Mouse (Mus musculus) C2C12 (cell line): ENCODE data around the gene Ppfia1. TPM values are rescaled to one million over a fixed set of nuclear protein-coding genes. Genes with fewer than 3 reads are reported as not detected.

Experiments
- H3K27me3 ChIP-seq: one replicate; pipeline ENCODE4 v1.6.1; 2011; ENCODE audit not compliant: control insufficient read depth, insufficient read depth, insufficient read length
- H3K36me3 ChIP-seq: one replicate; pipeline ENCODE4 v1.6.1; 2011; ENCODE audit not compliant: control insufficient read depth, insufficient read depth
- H3K4me3 ChIP-seq: one replicate; pipeline ENCODE4 v1.5.1; 2011; ENCODE audit warnings: mild to moderate bottlenecking, control low read depth; ENCODE audit not compliant: poor library complexity, insufficient read depth, severe bottlenecking
- H3K79me2 ChIP-seq: one replicate; pipeline ENCODE4 v1.6.1; 2011; ENCODE audit not compliant: control insufficient read depth, insufficient read depth
- H3K79me3 ChIP-seq: one replicate; pipeline ENCODE4 v1.6.1; 2011; ENCODE audit warnings: low read depth, control low read depth
- H3ac ChIP-seq: one replicate; pipeline ENCODE3; 2011; ENCODE audit warnings: low read depth; ENCODE audit not compliant: control insufficient read depth, insufficient read length
- CEBPB ChIP-seq: IDR thresholded peaks from one replicate; pipeline ENCODE4 v1.6.1; 2011; ENCODE audit warnings: low read depth, mild to moderate bottlenecking, control low read depth, moderate library complexity
- CTCF ChIP-seq: IDR thresholded peaks from one replicate; pipeline ENCODE4 v1.5.1; 2011; ENCODE audit not compliant: control insufficient read depth, insufficient read depth, insufficient read length
- FOSL1 ChIP-seq: IDR thresholded peaks from one replicate; pipeline ENCODE4 v1.8.0; 2011; ENCODE audit warnings: mild to moderate bottlenecking, low read length; ENCODE audit not compliant: poor library complexity, insufficient read depth, severe bottlenecking
- MAX ChIP-seq: IDR thresholded peaks from one replicate; pipeline ENCODE4 v1.6.1; 2011; ENCODE audit warnings: mild to moderate bottlenecking, control low read depth
- MYOD1 ChIP-seq: IDR thresholded peaks from one replicate; pipeline ENCODE4 v1.6.1; 2011; ENCODE audit warnings: low read depth; ENCODE audit not compliant: control insufficient read depth, insufficient read length
- MYOG ChIP-seq: IDR thresholded peaks from one replicate; pipeline ENCODE4 v1.6.1; 2011; ENCODE audit not compliant: control insufficient read depth, insufficient read length; ENCODE audit errors: extremely low read depth
- USF1 ChIP-seq: IDR thresholded peaks from one replicate; pipeline ENCODE4 v1.6.1; 2011; ENCODE audit warnings: low read depth, mild to moderate bottlenecking, control low read depth, moderate library complexity
- polyA plus RNA-seq: library from polyadenylated mRNA; unstranded; fragments of >200 nt; fragmentation: generic; extraction: Trizol; gene quantifications from one replicate; pipeline ENCODE4 v1.2.1, GENCODE M21; 2012; ENCODE audit warnings: missing spikeins

Ppfia1 gene
- polyA plus RNA-seq, 1 experiment, result 25.6 TPM

DNA sequence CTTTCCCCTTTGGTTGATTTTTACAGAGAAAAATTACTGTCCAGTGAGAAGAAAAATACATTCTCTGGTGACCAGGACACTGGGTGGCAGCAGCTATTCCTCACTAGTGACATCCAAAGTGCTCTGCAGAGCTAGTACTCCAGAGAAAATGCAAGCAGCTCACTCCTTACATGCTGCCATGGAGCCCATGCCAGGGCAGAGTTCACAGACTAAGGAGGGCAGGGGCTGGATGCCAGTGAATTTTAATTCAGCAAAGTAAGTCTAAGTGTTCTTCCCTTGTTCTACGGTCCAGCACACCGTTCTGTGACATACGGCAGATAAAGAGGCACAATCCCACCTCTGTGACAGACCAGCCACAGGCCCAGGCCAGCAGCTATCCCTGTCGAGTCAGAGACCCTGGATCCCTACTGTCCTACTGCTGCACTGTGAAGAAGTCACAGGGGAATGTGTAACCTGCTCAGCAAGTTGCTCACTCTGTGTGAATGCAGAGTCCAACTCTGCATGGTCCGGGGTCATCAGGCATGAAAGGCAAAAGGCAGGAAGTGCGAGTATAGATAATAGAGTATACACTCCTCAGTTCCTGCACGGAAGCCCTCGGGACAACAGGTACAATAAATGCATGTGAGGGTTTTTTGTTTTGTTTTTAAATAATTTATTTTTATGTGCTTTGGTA lies 63.2 kb downstream of the Ppfia1 start:
- H3K36me3 ChIP-seq, result peaks cover 30% of the 10 kb centered on the region
- H3ac ChIP-seq, result no peak overlapping the region
- H3K4me3 ChIP-seq, result no peak overlapping the region
- no peaks in the 10 kb centered on the region for H3K79me3 ChIP-seq
- H3K27me3 ChIP-seq, result no peaks in the 10 kb centered on the region
- no peaks in the 10 kb centered on the region for H3K79me2 ChIP-seq
- no peak for TF ChIP-seq CTCF
- no peak for TF ChIP-seq FOSL1
- no peak for TF ChIP-seq MYOG
- TF ChIP-seq MAX, result no peak
- no peak for TF ChIP-seq MYOD1
- no peak for TF ChIP-seq USF1
- TF ChIP-seq CEBPB, result no peak

DNA sequence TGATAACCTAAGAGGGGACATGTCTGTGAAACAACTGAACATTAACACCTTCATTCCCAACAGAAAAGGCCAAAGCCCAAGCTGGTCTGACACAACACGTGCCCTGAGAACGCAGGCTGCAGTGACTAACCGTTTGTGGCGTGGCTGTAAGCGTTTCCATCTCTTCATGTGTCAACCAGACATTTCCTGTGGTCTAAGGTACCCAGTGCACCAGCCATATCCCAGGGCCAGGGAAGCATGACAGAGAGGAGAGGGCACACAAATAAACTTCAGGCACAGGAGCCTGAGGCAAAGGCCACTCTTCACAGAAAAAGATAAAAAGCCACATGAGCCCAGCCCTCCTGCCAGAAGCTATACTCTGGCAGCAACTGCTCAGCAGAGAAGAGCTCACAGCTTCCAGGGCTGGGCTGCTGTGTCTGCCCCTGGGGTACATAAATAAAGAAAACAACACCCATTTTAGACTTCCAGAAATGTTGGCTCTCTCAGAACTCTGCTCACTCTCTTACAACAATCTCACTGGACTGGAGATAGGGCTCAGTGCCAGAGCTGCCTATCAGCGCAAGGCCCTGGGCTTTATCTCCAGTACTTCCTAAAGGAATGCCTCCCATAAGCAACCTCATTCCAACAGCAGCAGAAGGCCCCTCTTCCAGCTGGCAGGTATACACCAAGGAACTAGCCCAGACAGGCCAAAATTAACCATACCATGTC lies 64.3 kb downstream of the Ppfia1 start:
- no peak for TF ChIP-seq MAX
- TF ChIP-seq MYOD1, result no peak
- no peak for TF ChIP-seq MYOG
- no peak for TF ChIP-seq CEBPB
- TF ChIP-seq USF1, result no peak
- TF ChIP-seq FOSL1, result no peak
- no peak for TF ChIP-seq CTCF
- Histone ChIP-seq H3K36me3 (peaks cover 37% of the 10 kb centered on the region), H3ac (no peak overlapping the region), H3K27me3 (no peaks in the 10 kb centered on the region), H3K79me2 (no peaks in the 10 kb centered on the region), H3K79me3 (no peaks in the 10 kb centered on the region), H3K4me3 (no peak overlapping the region)

DNA sequence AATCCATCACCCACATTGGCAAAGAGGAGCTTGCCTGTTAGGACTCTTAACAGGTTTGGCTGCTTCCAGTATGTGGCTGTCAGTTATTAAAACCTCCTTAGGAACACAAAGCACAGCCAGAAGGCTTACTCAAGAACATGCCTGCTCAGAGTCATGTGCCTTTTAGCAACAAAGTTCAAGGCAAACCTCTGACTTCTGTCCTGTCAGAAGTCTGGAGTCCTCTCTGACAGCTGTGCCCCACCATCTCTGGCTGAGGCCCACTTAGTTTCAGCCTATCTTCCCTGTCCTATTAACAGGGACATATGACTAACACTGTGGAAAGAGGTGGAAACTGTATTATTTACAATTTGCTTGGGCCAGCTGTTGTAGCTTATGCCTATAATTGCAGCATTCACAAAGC lies 73.2 kb downstream of the Ppfia1 start:
- Histone ChIP-seq H3K36me3 (peaks cover 28% of the 10 kb centered on the region), H3K27me3 (no peaks in the 10 kb centered on the region), H3K4me3 (no peak overlapping the region), H3K79me3 (no peaks in the 10 kb centered on the region), H3ac (no peak overlapping the region), H3K79me2 (no peaks in the 10 kb centered on the region)
- TF ChIP-seq USF1, result no peak
- TF ChIP-seq MYOD1, result no peak
- no peak for TF ChIP-seq MAX
- TF ChIP-seq CEBPB, result no peak
- no peak for TF ChIP-seq MYOG
- no peak for TF ChIP-seq CTCF
- TF ChIP-seq FOSL1, result no peak

DNA sequence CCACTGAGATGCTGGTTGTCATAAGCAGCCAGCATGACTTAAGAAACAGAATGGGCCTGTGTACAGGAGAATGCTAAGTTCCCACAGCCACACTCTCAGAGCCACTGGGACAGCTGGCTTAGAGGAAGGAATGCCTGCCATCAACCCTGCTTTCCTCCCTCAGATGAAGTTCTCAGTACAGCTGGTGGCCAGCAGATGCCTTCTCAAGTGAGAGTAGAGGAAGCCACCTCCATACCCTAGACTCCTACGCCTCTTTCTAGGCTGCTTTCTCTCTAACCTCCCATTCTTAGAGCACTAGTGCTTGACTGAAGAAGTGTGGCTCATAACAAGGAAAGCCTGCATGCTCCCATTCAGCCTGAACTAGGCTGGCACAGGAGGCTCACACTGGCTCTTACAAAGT lies 74.0 kb downstream of the Ppfia1 start:
- H3K79me3 ChIP-seq, result no peaks in the 10 kb centered on the region
- no peak for TF ChIP-seq MYOG
- TF ChIP-seq USF1, result no peak
- no peak for TF ChIP-seq MAX
- TF ChIP-seq FOSL1, result no peak
- no peak for TF ChIP-seq CEBPB
- TF ChIP-seq CTCF, result no peak
- TF ChIP-seq MYOD1, result no peak
- no peaks in the 10 kb centered on the region for H3K27me3 ChIP-seq
- H3K79me2 ChIP-seq, result no peaks in the 10 kb centered on the region
- H3K36me3 ChIP-seq, result peaks cover 21% of the 10 kb centered on the region
- H3K4me3 ChIP-seq, result no peak overlapping the region
- H3ac ChIP-seq, result no peak overlapping the region

DNA sequence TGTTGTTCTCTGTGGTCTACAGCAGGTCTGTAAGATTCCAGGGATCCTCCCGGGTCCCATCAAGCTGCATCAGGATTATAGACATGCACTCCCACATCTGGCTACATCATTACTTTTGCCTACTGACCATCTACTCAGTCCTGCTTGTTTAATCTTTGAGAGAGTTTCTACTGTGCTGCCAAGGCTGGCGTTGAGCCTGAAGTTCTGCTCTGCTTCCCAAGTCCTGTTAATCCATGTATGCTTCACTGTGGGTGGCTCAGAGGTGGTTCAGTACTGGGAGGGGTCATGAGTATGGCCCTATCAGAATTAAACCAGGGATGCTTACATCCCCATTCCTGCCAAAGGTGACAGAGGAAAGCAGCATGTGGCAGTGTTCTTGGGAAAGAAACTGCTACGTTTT lies 77.8 kb downstream of the Ppfia1 start:
- H3K79me3 ChIP-seq, result no peaks in the 10 kb centered on the region
- H3K27me3 ChIP-seq, result no peaks in the 10 kb centered on the region
- no peak overlapping the region for H3K4me3 ChIP-seq
- TF ChIP-seq USF1 (no peak), CTCF (no peak), MAX (no peak), MYOD1 (no peak), MYOG (no peak), FOSL1 (no peak), CEBPB (no peak)
- no peaks in the 10 kb centered on the region for H3K79me2 ChIP-seq
- peaks cover 2% of the 10 kb centered on the region for H3K36me3 ChIP-seq
- no peak overlapping the region for H3ac ChIP-seq

DNA sequence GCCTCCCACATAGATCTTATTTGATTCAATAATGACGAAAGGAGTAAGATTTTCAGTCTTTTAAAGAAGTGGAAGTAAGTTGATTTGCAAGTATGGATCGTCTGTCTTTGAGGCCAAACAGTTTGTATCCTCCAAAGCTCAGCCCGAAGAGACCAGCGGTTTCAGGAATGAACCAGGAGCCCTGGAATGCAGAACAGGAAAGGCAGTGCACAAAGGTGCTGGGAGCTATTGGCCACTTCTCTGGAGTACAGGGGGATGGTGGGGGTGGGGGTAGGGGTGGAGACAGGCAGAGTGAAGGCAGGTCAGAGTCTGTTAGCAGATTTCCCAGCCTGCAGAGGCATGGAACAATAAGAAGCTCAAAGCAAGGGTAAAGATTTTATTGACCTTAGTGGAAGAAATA lies 80.0 kb downstream of the Ppfia1 start:
- no peaks in the 10 kb centered on the region for H3K27me3 ChIP-seq

More for the DNA sequence above, 80.0 kb downstream of the Ppfia1 start:
- peaks cover 20% of the 10 kb centered on the region for H3K79me2 ChIP-seq
- peaks cover 12% of the 10 kb centered on the region for H3K79me3 ChIP-seq
- H3K4me3 ChIP-seq, result no peak overlapping the region
- H3ac ChIP-seq, result no peak overlapping the region
- TF ChIP-seq USF1 (no peak), FOSL1 (no peak), MYOD1 (no peak), CEBPB (no peak), MYOG (no peak), CTCF (no peak), MAX (no peak)
- H3K36me3 ChIP-seq, result no peaks in the 10 kb centered on the region
